Mouse (Mus musculus): Measurements from ENCODE around the gene Gm20388. TPM values are rescaled to one million over a fixed set of nuclear protein-coding genes. Genes with fewer than 3 reads are reported as not detected.
A peak's percentile ranks its signal among the peaks of the same experiment; 100 is the strongest.

The Gm20388 gene
- total RNA-seq, 2 experiments from 2014 or later, result 18.6 TPM; not detected in 1

- intact Hi-C loops (cut with DNase I), result no loop called here
- DNase-seq (ENCODE audit: low spot score in 2 of 2), result no peak
Measured at GRCm38 (mm10) chr8:123895680-123896365, 3985.2 kb downstream of the Gm20388 start.

GRCm38 (mm10) chr8:123896366-123896761 is 3985.7 kb downstream of the Gm20388 start:
- DNase-seq (ENCODE audit: low spot score in 2 of 2), result no peak
- intact Hi-C loops (cut with DNase I), result no loop called here

GRCm38 (mm10) chr8:123896774-123897173 is 3986.1 kb downstream of the Gm20388 start:
- intact Hi-C loops (cut with DNase I), result no loop called here
- DNase-seq (ENCODE audit: low spot score in 2 of 2), result no peak

GRCm38 (mm10) chr8:123898576-123898975 is 3987.9 kb downstream of the Gm20388 start:
- DNase-seq (ENCODE audit: low spot score in 2 of 2), result peak in 1 of 2 experiments; percentile 57
- intact Hi-C loops (cut with DNase I), result no loop called here

GRCm38 (mm10) chr8:123899366-123899765 is 3988.7 kb downstream of the Gm20388 start:
- peak in 1 of 2 experiments; percentile 71 for DNase-seq (ENCODE audit: low spot score in 2 of 2)
- intact Hi-C loops (cut with DNase I), result no loop called here

GRCm38 (mm10) chr8:123902653-123903052 is 3992.0 kb downstream of the Gm20388 start:
- intact Hi-C loops (cut with DNase I), result no loop called here
- no peak for DNase-seq (ENCODE audit: low spot score in 2 of 2)

- no peak for DNase-seq (ENCODE audit: low spot score in 2 of 2)
- intact Hi-C loops (cut with DNase I), result no loop called here
Measured at GRCm38 (mm10) chr8:123907604-123908003, 3997.0 kb downstream of the Gm20388 start.

GRCm38 (mm10) chr8:123912265-123912664 is 4001.6 kb downstream of the Gm20388 start:
- peak in 1 of 2 experiments; percentile 87 for DNase-seq (ENCODE audit: low spot score in 2 of 2)

GRCm38 (mm10) chr8:123914635-123915034 is 4004.0 kb downstream of the Gm20388 start:
- intact Hi-C loops (cut with DNase I), result no loop called here
- no peak for DNase-seq (ENCODE audit: low spot score in 2 of 2)

More at GRCm38 (mm10) chr8:123912265-123912664, 4001.6 kb downstream of the Gm20388 start:
- intact Hi-C loops (cut with DNase I), result loop anchor here (2.0 kb wide), 1 partner anchor 71 kb away; no protein-coding TSS in a partner anchor

- peak; percentile 83 to 95 for DNase-seq (ENCODE audit: low spot score in 2 of 2)
- intact Hi-C loops (cut with DNase I), result loop anchor here (5.0 kb wide), 2 partner anchors 132 to 423 kb away; no protein-coding TSS in a partner anchor
Measured at GRCm38 (mm10) chr8:123924719-123925118, 4014.1 kb downstream of the Gm20388 start.

- intact Hi-C loops (cut with DNase I), result no loop called here
Measured at GRCm38 (mm10) chr8:123925671-123926070, 4015.0 kb downstream of the Gm20388 start.

GRCm38 (mm10) chr8:123929026-123929425 is 4018.4 kb downstream of the Gm20388 start:
- DNase-seq (ENCODE audit: low spot score in 2 of 2), result no peak
- intact Hi-C loops (cut with DNase I), result no loop called here

More at GRCm38 (mm10) chr8:123925671-123926070, 4015.0 kb downstream of the Gm20388 start:
- no peak for DNase-seq (ENCODE audit: low spot score in 2 of 2)

GRCm38 (mm10) chr8:123948942-123949685 is 4038.5 kb downstream of the Gm20388 start, which contains the start of gene Nup133:
Gene Nup133 (minus strand): TSS chr8:123949265.
- peak; percentile 99 to 100 for DNase-seq (ENCODE audit: low spot score in 2 of 2)
- intact Hi-C loops (cut with DNase I), result loop anchor here (5.0 kb wide), 1 partner anchor 73 kb away; the partner anchor contains the start of genes Taf5l and Urb2

GRCm38 (mm10) chr8:123949686-123949986 is 4039.0 kb downstream of the Gm20388 start:
- DNase-seq (ENCODE audit: low spot score in 2 of 2), result no peak
- intact Hi-C loops (cut with DNase I), result loop anchor here (5.0 kb wide), 1 partner anchor 73 kb away; the partner anchor contains the start of genes Taf5l and Urb2

GRCm38 (mm10) chr8:123950077-123950802 is 4039.6 kb downstream of the Gm20388 start:
- intact Hi-C loops (cut with DNase I), result no loop called here
- DNase-seq (ENCODE audit: low spot score in 2 of 2), result peak; percentile 24 to 56

- intact Hi-C loops (cut with DNase I), result no loop called here
- no peak for DNase-seq (ENCODE audit: low spot score in 2 of 2)
Measured at GRCm38 (mm10) chr8:123953686-123954085, 4043.0 kb downstream of the Gm20388 start.

GRCm38 (mm10) chr8:123954246-123954645 is 4043.6 kb downstream of the Gm20388 start:
- intact Hi-C loops (cut with DNase I), result no loop called here
- no peak for DNase-seq (ENCODE audit: low spot score in 2 of 2)

- peak; percentile 33 to 55 for DNase-seq (ENCODE audit: low spot score in 2 of 2)
- intact Hi-C loops (cut with DNase I), result no loop called here
Measured at GRCm38 (mm10) chr8:123958130-123958529, 4047.5 kb downstream of the Gm20388 start.

- intact Hi-C loops (cut with DNase I), result no loop called here
- no peak for DNase-seq (ENCODE audit: low spot score in 2 of 2)
Measured at GRCm38 (mm10) chr8:123959473-123959872, 4048.8 kb downstream of the Gm20388 start.

GRCm38 (mm10) chr8:123960056-123960455 is 4049.4 kb downstream of the Gm20388 start:
- intact Hi-C loops (cut with DNase I), result no loop called here
- DNase-seq (ENCODE audit: low spot score in 2 of 2), result no peak
